1 mouse cellular context compared by ENCODE assay signal in the genomic region with DNA sequence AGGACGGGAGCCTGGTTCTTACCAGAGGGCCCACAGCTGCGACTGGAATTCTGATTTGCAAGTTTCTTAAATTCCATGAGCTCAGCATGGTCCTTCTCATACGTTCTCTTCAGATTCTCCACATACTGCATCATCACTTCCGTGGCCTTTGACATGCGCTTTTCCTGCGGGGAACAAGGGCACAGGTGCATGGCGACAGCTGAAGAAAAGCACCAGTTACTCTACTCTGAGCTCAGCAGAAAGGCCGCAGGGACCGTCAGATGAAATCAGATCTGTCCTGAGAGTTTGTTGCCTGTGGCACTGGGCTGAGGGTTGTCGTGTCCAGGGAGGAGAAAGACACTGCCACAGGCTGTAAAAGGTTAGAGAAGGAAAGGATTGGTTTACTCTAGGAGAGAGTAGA. TPM values are rescaled to one million over a fixed set of nuclear protein-coding genes. Genes with fewer than 3 reads are reported as not detected.
"Had no signal": no experiment of that assay in that cellular context is flagged by ENCODE, and none has a peak within 500 bp of the region (broad histone marks: within the 10 kb centered on the region; RNA-seq: fewer than 3 reads in every experiment).

No protein-coding gene starts in this region.

RNA-seq across cellular contexts. Expression of a gene that starts 32.7 kb away (rescaled TPM):
- total RNA-seq: monocyte, adult 5-6 weeks had no signal
